Mouse (Mus musculus) T-helper 17 cell (primary cell): ENCODE data around the gene Ddb2.
"Not testable (repeated sequence)": the region's sequence is repeated elsewhere in the genome, so short reads cannot be mapped to it uniquely, and the experiment has no call there.

Source experiments
- in situ Hi-C, 2 experiments: fragments of 300-600 bp; cut with MboI, MseI; formaldehyde crosslinking; loops; 1 replicate in 1 of 2; 2 replicates in 1 of 2; pipeline ENCODE4 v1.15.1; 2025; ENCODE audit warnings: high pct_unique_total_duplicates in 2 of 2

Ddb2 gene

DNA sequence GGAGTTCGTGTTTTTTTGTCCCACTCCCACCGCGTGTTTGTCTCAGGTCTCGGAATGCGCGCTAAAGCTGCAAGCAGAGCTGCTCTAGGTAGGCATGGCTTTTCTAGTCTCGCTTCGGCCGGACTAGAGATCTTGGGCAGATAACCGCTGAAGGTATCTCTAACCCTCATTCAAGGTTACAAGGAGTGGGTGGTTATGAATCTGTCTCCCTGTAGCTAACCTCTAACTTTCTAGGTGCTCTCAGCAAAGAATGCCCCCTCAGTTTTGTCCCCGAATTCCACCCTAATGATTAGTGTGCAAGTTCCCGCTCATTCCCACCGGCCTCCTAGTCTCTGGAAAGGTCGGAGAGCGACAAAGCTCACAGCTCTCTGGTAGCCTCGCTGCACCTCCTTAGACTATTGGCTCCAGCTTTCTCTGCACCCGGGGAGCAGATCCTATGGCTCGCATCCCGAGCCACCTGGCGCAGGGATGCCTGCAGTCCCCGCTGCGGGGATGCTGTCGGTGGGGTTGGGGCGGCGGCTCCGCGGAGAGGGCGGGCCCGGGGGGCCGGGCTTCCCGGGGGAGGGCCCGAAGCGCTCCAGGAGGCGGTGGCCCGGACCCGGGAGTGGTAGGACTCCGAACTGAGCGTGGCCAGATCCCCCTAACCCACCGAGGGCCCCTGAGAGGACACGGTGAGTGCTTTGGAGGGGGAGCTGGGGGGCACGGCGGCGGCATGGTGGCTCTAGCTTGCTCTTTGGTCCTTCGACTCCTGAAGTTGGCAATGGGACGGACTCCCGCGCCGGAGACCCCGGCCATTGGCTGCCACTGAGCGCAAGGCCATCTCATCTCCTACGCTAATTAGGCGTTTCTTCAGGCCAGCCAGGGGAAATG lies 19.7 kb upstream of the Ddb2 start:
- in situ Hi-C loops: loop anchor here in 1 of 2 experiments (10.0 kb wide), 1 partner anchor 1198 kb away; no protein-coding TSS in a partner anchor

DNA sequence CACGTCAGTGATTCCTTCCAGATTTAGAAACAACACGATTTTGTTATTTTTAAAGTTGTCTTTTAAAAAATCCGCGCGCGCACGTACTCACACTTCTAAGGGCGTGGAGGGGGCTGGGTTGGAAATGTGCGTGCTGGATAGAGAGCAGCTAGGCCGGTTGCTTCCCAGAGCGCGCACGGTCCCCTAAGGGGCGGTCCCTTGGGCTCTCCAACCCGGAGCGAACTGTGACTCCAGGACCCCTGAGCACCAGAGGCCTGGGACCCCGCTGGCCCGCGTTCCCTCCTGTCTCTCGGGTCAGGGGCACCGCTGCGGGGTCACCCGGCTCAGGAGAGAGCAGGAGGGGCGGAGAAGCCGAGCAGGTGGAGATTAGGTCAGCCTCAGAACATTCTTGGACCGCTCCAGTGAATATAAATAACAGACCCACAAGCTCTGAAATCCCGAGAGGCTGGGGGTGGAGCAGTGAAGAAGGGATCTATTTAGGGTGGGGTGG lies 18.9 kb upstream of the Ddb2 start, which contains the start of gene Pacsin3:
TSS of gene Pacsin3 (plus strand) at position 294 of the 490 bp plus-strand sequence.
- in situ Hi-C loops: loop anchor here in 1 of 2 experiments (10.0 kb wide), 1 partner anchor 1199 kb away; no protein-coding TSS in a partner anchor

GRCm38 (mm10) chr2:91254725-91255380 lies 18.1 kb upstream of the Ddb2 start:
- in situ Hi-C loops: loop anchor here in 1 of 2 experiments (10.0 kb wide), 1 partner anchor 1200 kb away; no protein-coding TSS in a partner anchor

GRCm38 (mm10) chr2:91252512-91252911 lies 15.7 kb upstream of the Ddb2 start:
- in situ Hi-C loops: loop anchor here in 1 of 2 experiments (10.0 kb wide), 1 partner anchor 1202 kb away; no protein-coding TSS in a partner anchor

- in situ Hi-C loops: loop anchor here in 1 of 2 experiments (10.0 kb wide), 1 partner anchor 1203 kb away; no protein-coding TSS in a partner anchor
These were observed 15.2 kb upstream of the Ddb2 start for GRCm38 (mm10) chr2:91252001-91252400.

- in situ Hi-C loops: no loop called here
These were observed 11.6 kb upstream of the Ddb2 start for GRCm38 (mm10) chr2:91248366-91248765.

DNA sequence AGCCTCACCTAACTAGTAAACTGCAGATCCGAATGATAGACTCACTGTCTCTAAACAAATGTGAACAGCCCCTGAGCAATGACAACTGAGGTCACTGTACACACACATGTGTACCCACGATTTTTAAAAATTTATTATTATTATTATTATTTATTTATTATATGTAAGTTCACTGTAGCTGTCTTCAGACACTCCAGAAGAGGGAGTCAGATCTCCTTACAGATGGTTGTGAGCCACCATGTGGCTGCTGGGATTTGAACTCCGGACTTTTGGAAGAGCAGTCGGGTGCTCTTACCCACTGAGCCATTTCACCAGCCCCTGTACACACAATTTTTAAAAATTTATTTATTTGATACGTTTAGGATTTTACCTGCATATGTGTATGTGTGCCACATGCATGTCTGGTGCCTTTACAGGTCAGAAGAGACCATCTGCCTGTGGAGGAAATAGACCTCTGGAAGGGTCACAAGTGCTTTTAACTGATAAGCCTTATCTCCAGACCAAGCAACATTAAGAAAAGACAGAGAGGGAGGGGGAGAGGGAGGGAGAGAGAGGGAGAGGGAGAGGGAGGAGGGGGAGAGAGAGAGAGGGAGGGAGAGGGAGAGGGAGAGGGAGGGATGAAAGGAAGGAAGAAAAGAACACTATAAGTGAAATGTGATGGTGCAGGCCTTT lies 7.9 kb upstream of the Ddb2 start:
- in situ Hi-C loops: no loop called here

- in situ Hi-C loops: no loop called here
These were observed 6.6 kb upstream of the Ddb2 start for GRCm38 (mm10) chr2:91243416-91243815.

DNA sequence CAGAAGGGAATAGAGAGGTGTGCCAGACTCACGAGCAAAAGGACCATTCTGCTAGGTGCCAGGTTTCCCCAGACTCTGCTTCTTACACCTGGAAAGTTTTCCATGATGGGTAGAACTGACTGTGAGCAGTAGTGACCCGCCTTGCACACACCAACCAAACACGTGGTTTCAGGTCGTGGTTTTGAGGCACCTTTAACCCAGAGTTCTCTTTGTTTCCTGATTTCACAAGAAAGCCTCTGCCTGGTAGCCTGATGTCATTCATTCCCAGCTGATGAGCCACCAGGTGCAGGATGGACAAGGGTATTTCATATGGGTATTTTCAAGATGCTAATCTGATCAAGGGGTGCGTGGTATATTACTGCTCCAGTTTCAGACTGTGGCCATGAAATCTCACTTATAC lies 5.8 kb upstream of the Ddb2 start:
- in situ Hi-C loops: no loop called here

DNA sequence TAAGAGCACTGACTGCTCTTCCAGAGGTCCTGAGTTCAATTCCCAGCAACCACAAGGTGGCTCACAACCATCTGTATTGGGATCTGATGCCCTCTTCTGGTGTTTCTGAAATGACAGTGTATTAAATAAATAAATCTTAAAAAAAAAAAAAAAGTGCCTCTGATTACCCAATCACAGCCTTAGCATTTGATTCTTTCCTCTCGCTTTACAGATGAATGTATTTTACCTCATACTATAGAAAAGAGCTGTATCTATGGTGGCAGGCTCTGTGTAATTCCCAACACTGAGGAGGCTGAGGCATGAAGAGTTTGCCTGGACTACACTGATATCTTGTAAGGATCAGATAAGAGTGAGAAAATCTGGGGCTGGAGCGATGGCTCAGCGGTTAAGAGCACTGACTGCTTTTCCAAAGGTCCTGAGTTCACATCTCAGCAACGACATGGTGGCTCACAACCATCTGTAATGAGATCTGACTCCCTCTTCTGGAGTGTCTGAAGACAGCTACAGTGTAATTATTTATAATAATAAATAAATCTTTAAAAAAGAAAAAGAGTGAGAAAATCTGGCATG lies 814 bp upstream of the Ddb2 start:
- in situ Hi-C loops: not testable (repeated sequence)

GRCm38 (mm10) chr2:91229735-91230134 lies 7.0 kb downstream of the Ddb2 start:
- in situ Hi-C loops: no loop called here

DNA sequence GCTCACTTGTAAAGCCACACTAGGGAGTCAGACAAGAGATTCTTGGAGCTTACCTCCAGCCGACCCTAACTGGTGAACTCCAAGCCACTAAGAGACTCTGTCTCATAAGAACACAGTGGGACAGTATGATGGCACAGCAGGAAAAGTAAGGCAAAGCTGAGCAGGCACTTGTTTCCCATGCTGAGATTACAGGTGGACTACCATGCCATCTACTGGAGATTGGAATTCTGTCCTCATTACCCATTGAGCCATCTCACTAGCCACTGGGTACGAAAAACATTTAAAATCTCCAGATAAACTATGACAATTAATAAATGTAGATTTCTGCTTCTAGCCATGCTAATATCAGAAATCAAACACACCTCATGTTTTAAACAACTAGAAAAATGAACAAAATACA lies 13.2 kb downstream of the Ddb2 start:
- in situ Hi-C loops: no loop called here

DNA sequence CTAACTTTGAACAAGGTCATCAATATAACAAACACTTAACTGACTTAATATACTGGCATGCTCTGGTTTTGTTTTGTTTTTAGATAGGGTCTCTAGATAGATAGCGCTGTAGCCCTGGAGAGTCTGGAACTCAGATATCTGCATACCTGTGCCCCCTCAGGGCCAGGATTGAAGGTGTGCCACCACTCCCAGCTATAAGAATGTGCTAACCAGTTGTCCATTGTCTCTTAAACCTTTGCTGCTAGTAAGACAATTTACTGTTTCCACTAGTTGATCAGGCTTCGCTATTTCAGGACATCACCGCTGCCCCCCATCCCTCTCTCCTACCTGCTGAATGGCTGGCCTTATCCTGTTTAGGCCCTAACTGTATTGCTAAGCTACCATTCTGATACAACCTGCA lies 16.3 kb downstream of the Ddb2 start:
- in situ Hi-C loops: no loop called here

GRCm38 (mm10) chr2:91217032-91217431 lies 19.8 kb downstream of the Ddb2 start:
- in situ Hi-C loops: no loop called here

- in situ Hi-C loops: loop anchor here in 1 of 2 experiments (5.0 kb wide), 1 partner anchor 81 kb away; no protein-coding TSS in a partner anchor
These were observed 23.5 kb downstream of the Ddb2 start for GRCm38 (mm10) chr2:91213311-91213710.

DNA sequence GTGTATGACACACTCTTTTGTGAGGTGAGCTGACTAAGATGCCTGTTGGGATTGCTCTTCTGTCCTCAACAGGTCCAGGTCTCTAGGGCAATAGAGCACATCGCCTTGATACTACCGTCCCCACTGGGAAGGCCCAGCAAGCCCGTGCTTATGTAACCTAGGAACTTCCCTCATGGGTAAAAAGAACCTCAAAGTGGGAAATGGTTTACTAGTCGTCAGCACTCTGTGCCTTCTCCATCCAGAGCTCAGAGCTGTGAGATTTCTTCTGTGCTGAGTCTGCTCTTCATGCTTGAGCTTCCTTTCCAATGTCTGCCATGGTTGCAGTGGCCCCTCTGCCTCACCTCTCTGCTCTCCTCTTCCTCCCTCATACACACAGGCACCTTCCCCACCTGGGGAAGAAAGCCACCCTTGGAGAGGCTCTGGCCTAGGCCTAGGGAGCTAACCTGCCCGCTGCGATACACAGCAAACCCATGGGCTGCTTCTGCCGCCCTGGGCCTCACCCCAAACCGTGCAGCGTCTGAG lies 30.5 kb downstream of the Ddb2 start:
- in situ Hi-C loops: no loop called here

DNA sequence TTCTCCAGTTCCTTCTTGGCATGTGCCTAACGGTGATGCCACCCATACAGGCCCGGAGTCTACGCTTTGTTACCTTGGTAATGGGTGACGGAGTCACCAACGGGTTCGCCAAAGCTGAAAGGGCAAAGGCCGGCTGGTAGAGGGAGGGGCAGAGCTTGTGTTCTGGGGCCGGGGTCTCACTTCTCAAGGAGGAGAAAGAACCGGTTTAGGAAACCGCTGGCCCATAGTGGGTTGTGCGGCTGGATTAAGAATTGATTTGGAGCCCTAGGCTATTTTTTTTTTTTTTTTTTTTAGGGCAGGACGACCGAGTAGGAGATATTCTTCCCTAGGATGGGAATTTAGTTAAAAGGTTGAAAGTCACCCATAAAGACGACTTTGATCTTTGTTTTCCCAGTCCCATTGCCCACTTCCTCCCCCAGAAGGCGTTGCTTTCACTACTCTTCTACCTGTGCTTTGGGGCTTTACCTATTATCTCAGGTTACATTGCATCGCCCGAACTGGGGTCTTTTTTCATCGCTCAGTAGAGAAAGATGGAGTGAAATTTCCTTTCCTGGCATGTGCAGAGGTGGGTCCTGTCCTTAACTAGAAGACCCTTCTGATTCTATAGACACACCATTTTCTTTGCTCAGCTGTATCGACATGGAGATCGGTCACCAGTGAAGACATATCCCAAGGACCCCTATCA lies 33.7 kb downstream of the Ddb2 start:
- in situ Hi-C loops: no loop called here

DNA sequence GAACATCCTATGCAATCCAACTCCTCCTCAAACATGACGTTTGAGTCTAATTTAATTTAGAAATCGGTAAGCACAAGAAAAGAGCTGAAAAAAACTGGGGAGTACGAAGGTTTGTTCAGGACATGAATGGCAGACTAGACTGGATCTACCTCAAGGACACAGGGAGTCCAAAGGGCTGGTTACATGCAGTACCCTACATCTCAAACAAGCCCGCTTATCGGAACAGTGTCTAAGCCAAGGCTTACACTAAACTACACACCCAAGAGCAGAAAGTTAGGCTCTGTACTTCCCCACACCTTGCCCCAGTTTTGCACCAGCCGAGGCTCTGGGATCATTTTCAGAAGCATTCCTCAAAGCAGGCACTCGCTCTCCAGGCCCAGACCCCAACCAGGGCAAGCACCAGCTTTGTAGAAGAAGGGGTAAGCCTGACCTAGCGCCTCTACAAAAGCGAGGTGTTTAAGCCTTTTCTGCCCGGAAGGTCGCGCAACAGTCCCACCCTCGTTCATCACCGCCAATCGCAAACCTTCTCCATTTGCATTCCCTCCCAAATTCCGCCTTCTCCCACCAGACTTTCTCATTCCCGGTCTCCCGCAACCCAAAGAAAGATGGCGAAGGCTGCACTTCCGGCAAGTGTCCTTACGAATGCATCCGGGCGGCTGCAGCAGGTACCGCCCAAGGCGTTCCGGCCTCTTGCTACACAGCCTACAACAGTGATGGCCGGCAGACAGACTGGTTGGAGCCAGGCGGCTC lies 34.4 kb downstream of the Ddb2 start, which contains the start of the genes Nr1h3 and Acp2:
TSS of gene Nr1h3 (minus strand) at position 613 of the 750 bp plus-strand sequence.
TSS of gene Acp2 (plus strand) at position 664 of the 750 bp plus-strand sequence.
- in situ Hi-C loops: no loop called here

DNA sequence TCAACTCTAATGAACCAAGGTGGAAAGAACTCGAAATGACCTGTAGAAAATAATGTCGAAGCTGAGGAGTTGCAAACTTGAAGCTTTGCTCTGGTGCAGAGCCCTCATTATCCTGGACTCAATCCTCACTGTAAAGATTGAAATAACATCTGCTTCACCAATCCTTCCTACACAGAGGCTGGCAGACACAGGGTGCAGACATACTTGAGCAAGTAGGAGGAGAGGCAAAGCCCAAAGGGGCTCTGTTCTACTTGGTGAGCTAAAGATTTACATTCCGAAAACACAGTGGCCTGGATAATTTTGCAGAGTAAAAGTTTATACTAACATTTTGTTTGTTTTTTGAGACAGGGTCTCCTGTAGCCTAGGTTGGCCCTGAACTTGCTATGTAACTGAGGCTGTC lies 37.9 kb downstream of the Ddb2 start:
- in situ Hi-C loops: loop anchor here in 1 of 2 experiments (10.0 kb wide), 1 partner anchor 246 kb away; the partner anchor contains the start of gene 1110051M20Rik
